Mouse (Mus musculus) limb, embryonic 12.5 days (tissue): ENCODE measurements around the gene Sprn. TPM values are rescaled to one million over a fixed set of nuclear protein-coding genes. Genes with fewer than 3 reads are reported as not detected.

Source experiments
- ATAC-seq: fragments of 200-750 bp; cut with Nextera tagmentation; 2 replicates; pipeline ENCODE4 v1.8.0; 2017; ENCODE audit warnings: low read depth, moderate TSS enrichment; ENCODE audit not compliant: insufficient number of reproducible peaks, insufficient read depth, low FRiP score, low TSS enrichment
- H3K27ac ChIP-seq: fragments of 300-500 bp; sonication (generic); 2 replicates; pipeline ENCODE4 v1.5.1; 2016; ENCODE audit warnings: mild to moderate bottlenecking, moderate library complexity
- H3K27me3 ChIP-seq: fragments of 300-500 bp; sonication (generic); 2 replicates; pipeline ENCODE4 v1.6.1; 2016; ENCODE audit warnings: mild to moderate bottlenecking, moderate library complexity
- H3K36me3 ChIP-seq: fragments of 300-500 bp; sonication (generic); 2 replicates; pipeline ENCODE4 v1.6.1; 2016; ENCODE audit warnings: mild to moderate bottlenecking, moderate library complexity
- H3K4me1 ChIP-seq: fragments of 300-500 bp; sonication (generic); replicated peaks from 2 replicates; pipeline ENCODE4 v1.6.1; 2016
- H3K4me2 ChIP-seq: fragments of 300-500 bp; sonication (generic); 2 replicates; pipeline ENCODE4 v1.6.1; 2016; ENCODE audit warnings: mild to moderate bottlenecking, moderate library complexity
- H3K4me3 ChIP-seq: fragments of 300-500 bp; sonication (generic); replicated peaks from 2 replicates; pipeline ENCODE4 v1.5.1; 2016; ENCODE audit warnings: mild to moderate bottlenecking
- H3K9ac ChIP-seq: fragments of 300-500 bp; sonication (generic); replicated peaks from 2 replicates; pipeline ENCODE4 v1.6.1; 2016; ENCODE audit warnings: mild to moderate bottlenecking, moderate library complexity
- H3K9me3 ChIP-seq: fragments of 300-500 bp; sonication (generic); 2 replicates; pipeline ENCODE4 v1.6.1; 2016; ENCODE audit warnings: mild to moderate bottlenecking, moderate library complexity
- WGBS: fragments of 180-500 bp; shearing (Covaris S2); methylation state at CpG from one replicate; pipeline ENCODE4 v1.1.7; 2016; 5-methylcytosine and 5-hydroxymethylcytosine counted together
- polyA plus RNA-seq: library from polyadenylated mRNA; unstranded; fragments of >200 nt; fragmentation: Nextera tagmentation; extraction: Ambion mirVana; gene quantifications from 2 replicates; pipeline ENCODE4 v1.2.1, GENCODE M21; 2016

The Sprn gene
- polyA plus RNA-seq = 0.10 and 0.14 TPM in 2 replicates

- H3K27ac ChIP-seq = no peak within 1 kb of the TSS
- peak; percentile 23; the same call in 1 of the 2 replicates for ATAC-seq
- no peaks in the 10 kb centered on the region for H3K9me3 ChIP-seq
- peak within 1 kb of the TSS; percentile 49 for H3K4me2 ChIP-seq
- peaks cover 3% of the 10 kb centered on the region; the same call in 1 of the 2 replicates for H3K36me3 ChIP-seq
- peaks cover 14% of the 10 kb centered on the region for H3K4me1 ChIP-seq
- 2% methylated on average over 28 of the region's 28 CpGs for WGBS
- peak within 1 kb of the TSS; percentile 53; the same call in 1 of the 2 replicates for H3K9ac ChIP-seq
- H3K4me3 ChIP-seq = peak within 1 kb of the TSS; percentile 31
- peaks cover 68% of the 10 kb centered on the region for H3K27me3 ChIP-seq
Measured at GRCm38 (mm10) chr7:140154218-140154927, at the start of gene Sprn. TSS of gene Sprn (minus strand) at chr7:140154877.

GRCm38 (mm10) chr7:140201090-140201489 lies 46.4 kb upstream of the Sprn start:
- ATAC-seq = no peak
- Histone ChIP-seq H3K4me2 (no peak overlapping the region), H3K27me3 (0 out of 2 replicates have a peak, but pooled peaks cover 4% of the 10 kb centered on the region), H3K4me1 (no peaks in the 10 kb centered on the region), H3K9ac (no peak overlapping the region), H3K27ac (no peak overlapping the region), H3K4me3 (no peak overlapping the region), H3K9me3 (no peaks in the 10 kb centered on the region), H3K36me3 (no peaks in the 10 kb centered on the region)
- 89% methylated on average over 4 of the region's 4 CpGs for WGBS

GRCm38 (mm10) chr7:140196002-140196401 lies 41.3 kb upstream of the Sprn start:
- Histone ChIP-seq H3K9ac (no peak overlapping the region), H3K4me1 (no peaks in the 10 kb centered on the region), H3K4me2 (no peak overlapping the region), H3K4me3 (no peak overlapping the region), H3K36me3 (no peaks in the 10 kb centered on the region), H3K27me3 (no peaks in the 10 kb centered on the region), H3K27ac (no peak overlapping the region), H3K9me3 (0 out of 2 replicates have a peak, but pooled peaks cover 5% of the 10 kb centered on the region)
- no peak for ATAC-seq
- 83% methylated on average over 8 of the region's 8 CpGs for WGBS

- no peak overlapping the region for H3K27ac ChIP-seq
- H3K4me3 ChIP-seq = no peak overlapping the region
- no peaks in the 10 kb centered on the region for H3K27me3 ChIP-seq
- H3K9ac ChIP-seq = no peak overlapping the region
- WGBS = 90% methylated on average over 4 of the region's 4 CpGs
- no peaks in the 10 kb centered on the region for H3K36me3 ChIP-seq
- no peak overlapping the region for H3K4me2 ChIP-seq
- H3K4me1 ChIP-seq = no peaks in the 10 kb centered on the region
- H3K9me3 ChIP-seq = 0 out of 2 replicates have a peak, but pooled peaks cover 5% of the 10 kb centered on the region
- ATAC-seq = no peak
Measured at GRCm38 (mm10) chr7:140194031-140194430, 39.4 kb upstream of the Sprn start.

- H3K4me2 ChIP-seq = no peak overlapping the region
- no peak overlapping the region for H3K4me3 ChIP-seq
- 81% methylated on average over 2 of the region's 2 CpGs for WGBS
- no peaks in the 10 kb centered on the region for H3K4me1 ChIP-seq
- no peak for ATAC-seq
- H3K27me3 ChIP-seq = no peaks in the 10 kb centered on the region
- H3K9me3 ChIP-seq = 0 out of 2 replicates have a peak, but pooled peaks cover 5% of the 10 kb centered on the region
- H3K27ac ChIP-seq = no peak overlapping the region
- no peaks in the 10 kb centered on the region for H3K36me3 ChIP-seq
- H3K9ac ChIP-seq = no peak overlapping the region
Measured at GRCm38 (mm10) chr7:140192851-140193250, 38.2 kb upstream of the Sprn start.

GRCm38 (mm10) chr7:140192445-140192844 lies 37.8 kb upstream of the Sprn start:
- Histone ChIP-seq H3K27me3 (no peaks in the 10 kb centered on the region), H3K36me3 (no peaks in the 10 kb centered on the region), H3K9ac (no peak overlapping the region), H3K4me3 (no peak overlapping the region), H3K9me3 (0 out of 2 replicates have a peak, but pooled peaks cover 5% of the 10 kb centered on the region), H3K4me2 (no peak overlapping the region), H3K4me1 (no peaks in the 10 kb centered on the region), H3K27ac (no peak overlapping the region)
- ATAC-seq = no peak
- 51% methylated on average over 2 of the region's 2 CpGs for WGBS

- Histone ChIP-seq H3K4me3 (no peak overlapping the region), H3K4me2 (no peak overlapping the region), H3K27me3 (no peaks in the 10 kb centered on the region), H3K27ac (no peak overlapping the region), H3K4me1 (no peaks in the 10 kb centered on the region), H3K9me3 (0 out of 2 replicates have a peak, but pooled peaks cover 5% of the 10 kb centered on the region), H3K9ac (no peak overlapping the region), H3K36me3 (no peaks in the 10 kb centered on the region)
- 88% methylated on average over 1 of the region's 1 CpGs for WGBS
- ATAC-seq = no peak
Measured at GRCm38 (mm10) chr7:140190435-140190834, 35.8 kb upstream of the Sprn start.

- 62% methylated on average over 4 of the region's 4 CpGs for WGBS
- Histone ChIP-seq H3K27ac (no peak overlapping the region), H3K36me3 (no peaks in the 10 kb centered on the region), H3K9ac (no peak overlapping the region), H3K4me1 (no peaks in the 10 kb centered on the region), H3K27me3 (no peaks in the 10 kb centered on the region), H3K4me3 (no peak overlapping the region), H3K4me2 (no peak overlapping the region), H3K9me3 (0 out of 2 replicates have a peak, but pooled peaks cover 5% of the 10 kb centered on the region)
- no peak for ATAC-seq
Measured at GRCm38 (mm10) chr7:140188391-140189328, 34.0 kb upstream of the Sprn start.

- Histone ChIP-seq H3K4me3 (no peak overlapping the region), H3K27me3 (no peaks in the 10 kb centered on the region), H3K4me1 (no peaks in the 10 kb centered on the region), H3K4me2 (no peak overlapping the region), H3K9me3 (0 out of 2 replicates have a peak, but pooled peaks cover 5% of the 10 kb centered on the region), H3K9ac (no peak overlapping the region), H3K36me3 (no peaks in the 10 kb centered on the region), H3K27ac (no peak overlapping the region)
- ATAC-seq = no peak
- 83% methylated on average over 7 of the region's 7 CpGs for WGBS
Measured at GRCm38 (mm10) chr7:140187721-140188390, 33.2 kb upstream of the Sprn start.

- WGBS = 61% methylated on average over 18 of the region's 18 CpGs
- Histone ChIP-seq H3K9me3 (0 out of 2 replicates have a peak, but pooled peaks cover 2% of the 10 kb centered on the region), H3K27me3 (no peaks in the 10 kb centered on the region), H3K4me2 (no peak overlapping the region), H3K4me3 (no peak overlapping the region), H3K9ac (no peak overlapping the region), H3K4me1 (no peaks in the 10 kb centered on the region), H3K36me3 (no peaks in the 10 kb centered on the region), H3K27ac (no peak overlapping the region)
- ATAC-seq = no peak
Measured at GRCm38 (mm10) chr7:140186646-140187620, 32.3 kb upstream of the Sprn start.
